Mouse (Mus musculus) testis, adult 2 months (tissue): ENCODE measurements around the gene Aqp9.

Source experiments
- CTCF ChIP-seq: fragments of 200-500 bp; IDR thresholded peaks from 2 replicates; pipeline ENCODE4 v1.5.1; 2012; ENCODE audit warnings: low read depth, mild to moderate bottlenecking, inconsistent platforms, low read length, moderate library complexity; ENCODE audit not compliant: control insufficient read depth, insufficient read depth, insufficient replicate concordance
- POLR2A ChIP-seq: fragments of 200-500 bp; IDR thresholded peaks from 2 replicates; pipeline ENCODE4 v1.6.1; 2012; ENCODE audit warnings: low read depth, mild to moderate bottlenecking, inconsistent platforms, low read length, moderate library complexity; ENCODE audit not compliant: control insufficient read depth

DNA sequence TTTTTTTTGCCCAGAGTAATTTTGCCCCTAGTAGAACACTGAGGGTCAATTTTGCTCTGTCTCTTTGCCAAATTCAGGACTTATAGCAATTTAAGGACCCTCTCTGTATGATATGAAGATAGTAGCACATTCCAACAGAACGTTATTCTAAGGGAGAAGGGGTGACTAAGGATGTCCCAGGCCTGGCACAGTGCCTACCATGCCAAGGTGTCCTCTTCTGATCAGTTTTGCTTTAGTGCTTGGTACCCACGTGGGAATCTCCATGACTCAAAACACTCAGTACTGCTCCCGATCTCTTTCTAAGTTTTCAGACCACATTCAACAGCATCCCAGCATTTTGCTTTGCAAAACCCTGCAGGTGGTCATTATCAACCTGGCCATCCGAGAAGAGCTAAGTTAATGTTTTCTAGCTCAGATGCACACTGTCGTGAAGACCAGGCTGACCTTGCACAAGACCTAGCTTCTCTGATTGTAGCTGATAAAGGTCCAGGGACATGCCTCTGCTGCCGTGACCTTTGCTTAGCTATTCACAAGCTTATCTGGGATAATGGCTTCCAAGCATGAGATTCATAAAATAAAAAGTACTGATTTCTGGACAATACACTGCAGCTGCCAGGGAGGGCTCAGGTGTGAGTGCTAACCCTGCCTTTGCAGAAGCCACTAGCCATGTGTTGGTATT is 31.1 kb downstream of the Aqp9 start:
- TF ChIP-seq CTCF, result no peak
- TF ChIP-seq POLR2A, result no peak
